Mouse (Mus musculus) gastrocnemius, postnatal 4 days (tissue): ENCODE measurements at regions not wholly inside any gene's neighbourhood (a gene's known extent, or its start where the extent isn't known, plus 50 kb on each side); places are given as distances from the start of the nearest gene placed in this dataset.

Experiments used
- DNase-seq, 2 experiments: peaks; one replicate each; pipeline ENCODE4 v3.0.0; 2021 to 2022; ENCODE audit warnings: low spot score in 2 of 2, mixed read lengths in 2 of 2

GRCm38 (mm10) chr4:124189352-124189992 lies 271.6 kb upstream of the 4930535I16Rik start:
- no peak for DNase-seq

- no peak for DNase-seq
Measured at GRCm38 (mm10) chr4:124187108-124187507, 269.3 kb upstream of the 4930535I16Rik start.

- DNase-seq = no peak
Measured at GRCm38 (mm10) chr4:124181335-124181734, 263.5 kb upstream of the 4930535I16Rik start.

GRCm38 (mm10) chr4:124178401-124179018 lies 260.7 kb upstream of the 4930535I16Rik start:
- no peak for DNase-seq

- no peak for DNase-seq
Measured at GRCm38 (mm10) chr4:124175531-124175930, 257.7 kb upstream of the 4930535I16Rik start.

GRCm38 (mm10) chr4:124154627-124155026 lies 236.8 kb upstream of the 4930535I16Rik start:
- DNase-seq = no peak

GRCm38 (mm10) chr4:124149771-124150451 lies 232.1 kb upstream of the 4930535I16Rik start:
- no peak for DNase-seq

- DNase-seq = no peak
Measured at GRCm38 (mm10) chr4:124149037-124149436, 231.2 kb upstream of the 4930535I16Rik start.

- DNase-seq = no peak
Measured at GRCm38 (mm10) chr4:124147276-124147675, 229.5 kb upstream of the 4930535I16Rik start.

GRCm38 (mm10) chr4:124146135-124146534 lies 228.3 kb upstream of the 4930535I16Rik start:
- no peak for DNase-seq

GRCm38 (mm10) chr4:124143630-124144029 lies 225.8 kb upstream of the 4930535I16Rik start:
- no peak for DNase-seq

GRCm38 (mm10) chr4:124143226-124143625 lies 225.4 kb upstream of the 4930535I16Rik start:
- DNase-seq = no peak

- DNase-seq = peak; percentile 47 to 79
Measured at GRCm38 (mm10) chr4:124142083-124142482, 224.3 kb upstream of the 4930535I16Rik start.

- no peak for DNase-seq
Measured at GRCm38 (mm10) chr4:124135165-124135470, 217.3 kb upstream of the 4930535I16Rik start.

GRCm38 (mm10) chr4:124134341-124135164 lies 216.7 kb upstream of the 4930535I16Rik start:
- no peak for DNase-seq

- no peak for DNase-seq
Measured at GRCm38 (mm10) chr4:124130946-124131345, 213.1 kb upstream of the 4930535I16Rik start.

GRCm38 (mm10) chr4:124126258-124126657 lies 208.4 kb upstream of the 4930535I16Rik start:
- no peak for DNase-seq

GRCm38 (mm10) chr4:124120334-124120733 lies 202.5 kb upstream of the 4930535I16Rik start:
- DNase-seq = no peak

- no peak for DNase-seq
Measured at GRCm38 (mm10) chr4:124113856-124114345, 196.1 kb upstream of the 4930535I16Rik start.

- no peak for DNase-seq
Measured at GRCm38 (mm10) chr4:124110705-124111104, 192.9 kb upstream of the 4930535I16Rik start.

GRCm38 (mm10) chr4:124109371-124109770 lies 191.5 kb upstream of the 4930535I16Rik start:
- no peak for DNase-seq
